Mouse (Mus musculus) heart, postnatal 25 days (tissue): ENCODE data around the gene U2af2. TPM values are rescaled to one million over a fixed set of nuclear protein-coding genes. Genes with fewer than 3 reads are reported as not detected.

Source experiments
- DNase-seq: peaks from one replicate; pipeline ENCODE4 v3.0.0; 2022; ENCODE audit warnings: low spot score
- intact Hi-C: fragments of 180-260 bp; cut with DNase I; formaldehyde crosslinking; loops from one replicate; pipeline ENCODE4 v1.15.1; 2025
- microRNA-seq: library from miRNA; unstranded; fragments of <30 nt; microRNA quantifications from one replicate; pipeline ENCODE4 v1.2.0, GENCODE M21; 2022
- total RNA-seq, 2 experiments: library from RNA; stranded (reverse); gene quantifications; 2 replicates each; pipeline ENCODE4 v1.2.3; 2021

The U2af2 gene
- total RNA-seq, 2 experiments from 2014 or later: 66.9 to 71.1 TPM

DNA sequence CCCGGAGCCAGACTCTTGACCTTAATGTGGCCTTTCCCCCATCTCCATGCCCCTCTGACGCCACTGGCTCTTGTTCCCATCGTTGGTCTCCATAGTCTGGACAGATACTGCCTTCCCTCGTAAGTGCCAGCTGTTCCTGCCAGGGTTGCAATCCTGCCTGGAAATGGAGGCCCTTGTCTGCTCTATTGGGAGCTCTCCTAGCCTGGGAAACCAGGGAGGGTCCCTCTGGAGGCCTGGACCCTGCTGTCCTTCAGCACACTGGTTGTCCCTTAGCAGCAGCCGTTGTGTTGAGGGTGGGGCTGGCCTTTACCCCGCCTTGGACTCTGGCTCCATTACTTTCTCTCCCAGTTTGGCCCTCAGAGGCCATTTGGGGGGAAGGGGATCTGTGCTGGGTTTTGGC lies 30.4 kb downstream of the U2af2 start:
- intact Hi-C loops: no loop called here

DNA sequence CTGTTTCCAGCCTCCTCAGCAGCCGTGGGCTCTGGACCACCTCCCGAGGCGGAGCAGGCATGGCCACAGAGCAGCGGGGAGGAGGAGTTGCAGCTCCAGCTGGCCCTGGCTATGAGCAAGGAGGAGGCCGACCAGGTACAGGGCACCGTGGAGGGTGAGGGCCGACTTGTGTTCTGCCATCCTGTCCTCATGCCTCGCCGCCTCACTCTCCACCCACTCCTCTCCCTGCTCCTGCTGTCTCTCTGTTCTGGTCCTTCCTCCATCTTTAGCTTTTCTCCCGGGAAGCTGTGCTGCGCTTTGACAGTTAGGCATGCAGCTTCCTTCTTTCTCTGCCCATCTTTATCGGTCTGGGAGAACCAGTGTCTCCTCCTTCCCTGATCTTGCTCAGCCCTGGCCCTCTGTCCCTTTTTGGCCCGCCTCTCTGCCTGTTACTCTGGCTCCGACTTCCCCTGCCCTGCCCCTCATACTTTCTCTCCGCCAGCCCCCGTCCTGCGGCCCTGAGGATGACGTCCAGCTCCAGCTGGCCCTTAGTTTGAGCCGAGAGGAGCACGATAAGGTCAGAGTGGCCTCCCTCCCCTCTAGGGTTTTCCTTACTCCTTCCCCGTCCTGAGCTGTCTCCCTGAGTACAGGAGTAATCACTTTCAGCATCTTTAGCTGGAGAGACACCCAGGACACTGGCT lies 31.0 kb downstream of the U2af2 start:
- intact Hi-C loops: no loop called here
- no peak for DNase-seq

More for the DNA sequence above, 30.4 kb downstream of the U2af2 start:
- DNase-seq: no peak

DNA sequence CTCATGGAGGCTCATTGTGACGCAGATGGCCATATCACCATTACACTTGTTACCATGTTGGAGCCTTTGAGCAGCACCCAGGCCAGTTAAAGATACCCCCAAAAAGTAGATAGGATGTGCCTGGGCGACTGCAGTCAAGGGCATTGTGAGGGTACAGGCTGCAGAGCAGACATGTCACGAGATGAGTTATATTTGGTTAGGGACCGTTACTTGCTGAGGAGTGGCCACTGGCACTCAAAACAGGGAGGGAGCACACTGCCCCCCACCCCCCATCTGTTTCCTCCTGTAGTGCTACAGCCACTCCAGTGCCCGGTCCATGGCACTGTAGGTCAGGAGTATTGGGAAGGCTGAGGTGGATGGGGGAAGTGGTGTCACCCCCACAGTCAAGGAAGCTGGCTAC lies 36.8 kb downstream of the U2af2 start:
- intact Hi-C loops: no loop called here
- DNase-seq: no peak

DNA sequence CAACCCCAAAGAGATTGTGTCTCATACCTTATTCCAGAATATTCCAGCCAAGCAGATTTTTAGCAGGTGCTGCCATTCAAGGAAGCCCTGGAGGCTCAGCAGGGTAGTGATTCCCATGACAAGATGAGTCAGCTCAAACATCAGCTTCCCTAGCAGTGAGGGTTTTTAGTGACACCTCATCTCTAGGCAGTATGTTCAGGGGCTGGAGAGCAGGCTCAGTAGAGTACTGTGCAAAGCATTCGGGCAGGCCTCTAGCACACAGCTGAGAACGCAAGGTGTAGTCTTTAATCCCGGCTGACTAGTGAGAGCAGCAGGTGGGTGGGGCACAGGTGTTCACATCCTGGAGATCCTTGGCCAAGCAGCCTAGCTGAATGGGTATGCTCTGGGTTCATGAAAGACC lies 37.9 kb downstream of the U2af2 start:
- intact Hi-C loops: no loop called here
- no peak for DNase-seq

DNA sequence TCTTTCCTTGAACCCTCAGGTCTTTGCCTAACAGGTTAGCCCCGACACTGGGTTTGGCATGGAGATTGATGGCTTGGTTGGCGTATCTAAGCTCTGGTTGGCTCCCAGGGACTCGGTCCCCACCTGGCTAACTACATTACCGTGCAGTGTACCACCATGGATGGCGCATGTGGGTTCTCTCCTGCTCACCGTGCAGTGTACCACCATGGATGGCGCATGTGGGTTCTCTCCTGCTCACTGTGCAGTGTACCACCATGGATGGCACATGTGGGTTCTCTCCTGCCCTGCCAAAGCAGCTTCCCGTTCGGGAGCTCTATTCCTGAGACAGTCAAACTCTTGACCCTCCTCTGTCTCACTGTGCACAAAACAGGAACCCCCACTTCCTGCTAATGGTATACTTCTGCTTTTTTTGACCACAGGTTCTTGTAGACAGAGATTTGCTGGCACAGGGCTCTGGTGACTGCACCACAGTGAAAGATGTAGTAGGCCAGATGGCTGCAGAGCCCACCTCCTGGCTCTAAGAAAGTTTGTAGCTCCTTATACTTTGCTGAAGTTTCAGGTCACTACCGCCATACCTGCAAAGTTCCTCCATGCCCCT lies 39.2 kb downstream of the U2af2 start:
- DNase-seq: no peak
- intact Hi-C loops: no loop called here

DNA sequence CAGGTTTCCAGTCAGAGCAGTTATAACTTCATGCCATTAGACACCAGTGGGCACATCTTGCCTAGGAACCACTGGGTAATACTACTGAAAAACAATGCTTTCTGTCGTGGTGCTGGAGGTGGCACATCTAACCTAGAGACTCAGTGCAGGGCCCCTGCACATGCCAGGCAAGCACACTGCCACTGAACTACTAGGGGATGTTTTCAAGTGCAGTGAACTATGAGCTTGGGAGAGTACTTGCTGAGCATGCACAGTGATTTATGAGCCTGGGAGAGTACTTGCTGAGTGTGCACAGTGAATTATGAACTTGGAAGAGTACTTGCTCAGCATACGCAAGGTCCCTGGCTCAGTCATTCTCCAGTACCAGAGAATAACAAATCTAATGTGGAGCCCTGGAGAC lies 40.6 kb downstream of the U2af2 start:
- intact Hi-C loops: no loop called here
- DNase-seq: no peak

DNA sequence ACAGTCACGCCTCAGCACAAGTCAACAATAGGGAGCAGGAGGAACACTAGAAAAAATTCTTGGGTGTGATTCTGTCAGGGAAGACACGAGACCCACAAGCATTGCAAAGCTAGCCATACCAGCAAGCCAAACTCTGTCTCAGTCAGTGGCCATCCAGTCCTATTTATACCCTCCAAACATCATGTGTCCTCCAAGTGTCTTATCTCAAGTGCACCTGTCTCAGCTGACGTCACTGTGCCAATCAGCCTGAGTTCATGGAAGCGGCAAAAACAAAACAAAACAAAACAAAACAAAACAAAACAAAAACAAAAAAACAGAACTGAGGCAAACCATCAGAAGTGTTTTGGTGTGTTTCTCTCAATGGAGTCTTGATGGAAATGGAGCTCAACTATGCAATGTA lies 46.3 kb downstream of the U2af2 start:
- no peak for DNase-seq
- intact Hi-C loops: no loop called here

DNA sequence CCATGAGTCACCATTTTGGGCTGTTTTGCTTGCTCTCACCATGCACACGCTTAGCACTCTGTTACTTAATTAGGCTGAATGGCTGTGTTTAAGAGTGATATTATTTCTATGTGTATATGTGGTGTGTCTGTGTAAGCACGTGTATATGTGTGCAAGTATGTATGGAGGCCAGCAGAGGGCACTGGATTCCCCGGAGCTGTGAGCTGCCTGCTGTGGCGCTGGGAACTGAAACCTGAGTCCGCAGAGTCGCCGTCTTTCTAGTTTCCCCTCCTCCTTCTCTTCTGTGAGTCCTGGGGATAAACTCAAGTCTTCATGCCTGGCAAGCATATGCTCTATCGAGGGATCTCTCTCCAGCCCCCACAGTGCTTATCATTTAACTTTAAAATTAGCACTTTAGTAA lies 47.4 kb downstream of the U2af2 start:
- DNase-seq: no peak
- intact Hi-C loops: no loop called here

DNA sequence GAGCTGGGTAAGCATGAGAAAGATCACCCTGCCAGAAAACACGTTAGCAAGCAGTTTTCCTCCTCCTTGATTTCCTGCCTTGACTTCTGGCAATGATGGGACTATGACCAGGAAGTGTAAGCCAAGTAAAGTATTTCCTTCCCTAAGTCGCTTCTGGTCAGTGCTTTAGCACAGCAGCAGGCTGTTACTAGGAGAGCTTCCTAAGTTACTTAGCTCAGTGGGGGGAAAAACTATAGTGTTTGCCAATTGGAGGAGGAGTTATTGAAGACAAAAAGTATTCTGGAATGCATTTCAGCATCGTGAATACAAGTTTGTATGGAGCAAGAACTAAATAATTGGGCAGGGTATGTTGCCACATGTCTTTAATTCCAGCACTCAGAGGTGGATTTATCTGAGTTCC lies 50.8 kb downstream of the U2af2 start:
- intact Hi-C loops: no loop called here

DNA sequence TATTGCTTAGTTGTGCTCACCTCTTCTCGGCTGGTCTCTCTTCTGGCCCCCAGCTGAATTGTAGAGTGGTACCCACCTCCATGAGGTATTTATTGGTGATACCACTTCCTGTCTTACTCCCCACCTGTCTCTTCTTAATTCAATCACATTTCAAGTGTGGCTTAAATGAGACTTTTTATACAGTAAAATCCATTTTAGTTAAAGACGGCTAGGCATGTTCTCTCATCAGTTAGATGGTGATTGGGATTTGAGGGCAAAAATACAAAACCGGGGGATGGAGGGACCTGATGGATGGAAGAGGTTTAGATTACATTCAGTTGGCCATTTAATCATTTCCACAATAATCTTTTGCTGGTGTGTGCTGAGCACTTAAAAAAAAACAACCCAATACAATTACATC lies 54.9 kb downstream of the U2af2 start, which contains the start of gene Rfpl4:
Gene Rfpl4, minus strand, starts transcription at position 101 of the 400 bp plus-strand sequence.
- no peak for DNase-seq
- intact Hi-C loops: no loop called here

More for the DNA sequence above, 50.8 kb downstream of the U2af2 start:
- no peak for DNase-seq

DNA sequence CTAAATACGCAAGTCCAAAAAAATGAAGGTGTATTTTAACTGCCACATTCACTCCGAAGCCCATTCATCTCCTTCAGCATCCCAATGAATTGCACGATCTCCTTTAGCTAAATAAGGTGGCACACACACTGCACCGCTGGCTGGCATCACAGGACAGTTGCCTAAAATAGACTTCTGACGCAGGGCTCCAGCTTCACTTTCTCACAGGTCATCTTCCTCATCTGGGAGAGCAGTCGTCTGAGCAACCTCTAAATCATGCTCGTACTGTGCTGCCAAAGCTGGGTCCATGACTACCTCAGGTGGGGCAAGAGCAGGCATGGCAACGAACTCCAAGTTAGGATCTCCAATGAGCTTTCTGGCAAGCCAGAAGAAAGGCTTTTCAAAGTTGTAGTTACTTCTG lies 63.1 kb downstream of the U2af2 start:
- intact Hi-C loops: loop anchor here (5.0 kb wide), 2 partner anchors 58 to 183 kb away; no protein-coding TSS in a partner anchor
- no peak for DNase-seq

DNA sequence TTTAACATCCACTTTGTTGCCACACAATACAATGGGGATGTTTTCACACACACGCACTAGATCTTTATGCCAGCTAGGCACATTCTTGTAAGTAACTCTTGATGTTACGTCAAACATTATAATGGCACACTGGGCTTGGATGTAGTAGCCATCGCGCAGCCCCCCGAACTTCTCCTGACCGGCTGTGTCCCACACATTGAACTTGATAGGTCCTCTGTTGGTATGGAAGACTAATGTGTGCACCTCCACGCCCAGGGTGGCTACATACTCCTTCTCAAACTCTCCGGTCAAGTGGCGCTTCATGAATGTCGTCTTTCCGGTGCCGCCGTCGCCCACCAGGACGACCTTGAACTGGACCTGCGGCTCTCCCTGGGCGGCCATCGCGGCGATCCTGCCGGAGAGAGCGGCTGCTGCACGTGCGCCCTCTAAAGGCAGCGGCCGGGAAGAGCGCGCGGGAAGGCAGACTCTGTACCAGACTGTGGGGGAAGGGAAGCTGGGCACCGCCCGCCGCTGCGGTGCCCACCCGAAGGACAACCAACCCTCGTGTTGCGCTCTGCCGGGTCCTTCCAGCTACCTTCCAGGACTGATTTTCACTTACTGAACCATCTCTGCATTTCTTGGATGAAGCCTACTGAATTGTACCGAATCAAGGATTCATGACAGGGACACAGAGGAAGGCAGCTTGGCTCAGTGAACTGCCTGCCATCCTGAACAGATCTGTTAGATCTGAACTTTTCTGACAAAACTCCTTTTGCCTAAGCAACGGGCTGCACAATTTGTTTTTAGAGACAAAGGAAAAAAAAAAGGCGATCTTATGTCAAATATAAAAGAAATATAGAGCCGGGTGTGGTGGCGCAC lies 63.8 kb downstream of the U2af2 start, which contains the start of gene Rasl2-9:
Gene Rasl2-9, minus strand, starts transcription at position 402 of the 858 bp plus-strand sequence.
- peak; percentile 52 for DNase-seq
- intact Hi-C loops: loop anchor here (5.0 kb wide), 2 partner anchors 58 to 183 kb away; no protein-coding TSS in a partner anchor

Small RNA genes within 50 kb of the gene (microRNA-seq; reads per million reads assigned to microRNA genes)
- gene Gm26217: not detected

Other genes with a start within 250 kb of the U2af2 start
- gene Ube2s, start 249.6 kb upstream of the U2af2 start, total RNA-seq: 10 to 100 TPM; 84.6 to 93.3 TPM
- gene Shisa7, start 217.4 kb upstream of the U2af2 start, total RNA-seq: under 1 TPM in 1 of 2 experiments, not detected in 1; 0.08 TPM
- 1 to 10 TPM; 3.5 to 5.3 TPM for gene Isoc2b, start 191.9 kb upstream of the U2af2 start, total RNA-seq
- gene Isoc2a, start 185.0 kb upstream of the U2af2 start, total RNA-seq: 10 to 100 TPM; 40.5 to 44.4 TPM
- gene Gm36210, start 155.6 kb upstream of the U2af2 start, total RNA-seq: not detected
- 1 to 10 TPM; 7.9 to 8.1 TPM for gene Zfp628, start 146.9 kb upstream of the U2af2 start, total RNA-seq
- gene Nat14, start 140.1 kb upstream of the U2af2 start, total RNA-seq: 1 to 10 TPM; 3.8 to 5.4 TPM
- 1 to 10 TPM; 3.8 to 4.3 TPM for gene Ssc5d, start 136.4 kb upstream of the U2af2 start, total RNA-seq
- gene Sbk2, start 97.7 kb upstream of the U2af2 start, total RNA-seq: 10 to 100 TPM; 22.4 to 28.7 TPM
- 10 to 100 TPM; 46.1 to 48.7 TPM for gene Sbk3, start 91.0 kb upstream of the U2af2 start, total RNA-seq
- 10 to 100 TPM; 14.9 to 18.0 TPM for gene Zfp579, start 66.0 kb upstream of the U2af2 start, total RNA-seq
- gene Zfp524, start 47.7 kb upstream of the U2af2 start, total RNA-seq: 1 to 10 TPM; 8.7 to 9.0 TPM
- gene Fiz1, start 47.4 kb upstream of the U2af2 start, total RNA-seq: 10 to 100 TPM; 13.6 to 24.2 TPM
- gene Gm44973, start 46.6 kb upstream of the U2af2 start, total RNA-seq: not detected
- 10 to 100 TPM; 12.8 to 15.4 TPM for gene Zfp865, start 41.8 kb upstream of the U2af2 start, total RNA-seq
- under 1 TPM; 0.28 to 0.31 TPM for gene Ccdc106, start 41.6 kb upstream of the U2af2 start, total RNA-seq
- not detected for gene 4632433K11Rik, start 28.0 kb upstream of the U2af2 start, total RNA-seq
- gene Zfp784, start 23.7 kb upstream of the U2af2 start, total RNA-seq: 1 to 10 TPM; 5.3 to 6.1 TPM
- gene Zfp580, start 10.6 kb upstream of the U2af2 start, total RNA-seq: 1 to 10 TPM; 5.6 to 5.8 TPM
- 100 to 1,000 TPM; 178 to 187 TPM for gene Epn1, start 18.1 kb downstream of the U2af2 start, total RNA-seq
- not detected for gene Rfpl4, start 54.8 kb downstream of the U2af2 start, total RNA-seq
- gene Rasl2-9, start 63.8 kb downstream of the U2af2 start, total RNA-seq: 1 to 10 TPM; 5.8 to 6.2 TPM
- not detected for gene Vmn1r55, start 87.5 kb downstream of the U2af2 start, total RNA-seq
- not detected for gene Vmn1r56, start 134.6 kb downstream of the U2af2 start, total RNA-seq
- gene Vmn1r57, start 156.3 kb downstream of the U2af2 start, total RNA-seq: not detected